Mouse (Mus musculus): ENCODE results near the gene Nr1h2.

Gene Nr1h2

DNA sequence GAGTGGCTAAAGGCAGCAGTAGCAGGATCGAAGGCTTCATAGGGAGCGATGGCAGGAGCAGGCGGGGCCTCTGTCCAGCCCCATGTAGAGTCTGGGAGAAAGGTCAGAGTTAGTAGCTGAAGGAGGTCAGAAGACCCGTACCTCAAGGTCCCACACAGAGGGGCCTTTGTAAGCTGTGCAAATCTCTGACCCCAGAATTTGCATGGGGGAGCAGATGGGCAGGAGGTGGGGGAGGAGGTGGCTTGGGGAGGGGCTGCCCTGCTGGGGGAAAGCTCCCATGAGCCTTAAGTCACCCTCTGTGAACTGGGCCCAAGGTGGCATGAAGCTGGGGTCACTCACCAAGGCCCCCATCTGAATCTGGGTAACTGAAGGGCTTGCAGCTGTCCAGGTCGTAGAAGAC lies 24.2 kb downstream of the Nr1h2 start:
- in situ Hi-C loops (cut with MboI, MseI) = no loop called here

DNA sequence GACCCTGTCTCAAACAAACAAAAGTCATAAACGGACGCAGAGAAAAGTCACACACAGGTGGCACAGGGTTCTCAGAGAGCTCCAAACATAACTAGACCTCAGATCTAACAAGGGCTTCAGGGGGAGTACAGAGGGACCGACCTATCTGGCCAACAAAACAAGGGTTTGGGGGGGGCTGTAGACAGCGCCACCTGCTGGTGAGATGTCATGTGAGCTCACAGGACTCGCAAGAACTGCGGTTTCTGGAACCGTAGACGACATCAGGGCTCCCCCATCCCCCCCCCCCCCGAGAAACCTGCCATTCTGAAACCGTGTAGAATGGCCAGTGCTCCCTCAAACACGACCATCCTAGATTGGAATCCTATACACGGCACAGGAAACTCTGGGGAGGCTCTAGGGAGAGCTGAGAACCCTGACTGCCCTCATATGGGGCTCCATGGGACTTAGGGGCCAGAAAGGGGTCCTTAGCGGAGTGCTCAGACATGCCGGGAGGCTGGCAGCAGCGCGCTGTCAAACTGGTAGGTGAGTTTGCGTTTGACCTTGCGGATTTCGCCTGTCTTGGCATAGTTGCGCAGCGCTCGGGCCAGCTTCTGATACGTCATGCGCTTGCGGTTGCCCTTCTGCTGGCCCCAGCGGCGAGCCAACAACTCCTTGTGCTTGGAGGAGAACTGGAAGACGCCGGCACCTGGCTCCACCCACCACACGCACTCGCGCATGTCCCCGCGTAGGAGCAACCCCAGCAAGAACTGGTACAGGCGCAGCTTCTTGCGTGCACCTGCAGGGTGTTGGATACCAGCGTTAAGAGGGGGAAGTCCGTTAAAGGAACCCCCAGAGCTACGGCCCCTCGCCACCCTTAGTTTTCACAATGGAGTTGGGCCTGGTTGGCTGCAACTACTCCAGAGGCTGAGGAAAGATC lies 26.0 kb downstream of the Nr1h2 start:
- in situ Hi-C loops (cut with MboI, MseI) = no loop called here

DNA sequence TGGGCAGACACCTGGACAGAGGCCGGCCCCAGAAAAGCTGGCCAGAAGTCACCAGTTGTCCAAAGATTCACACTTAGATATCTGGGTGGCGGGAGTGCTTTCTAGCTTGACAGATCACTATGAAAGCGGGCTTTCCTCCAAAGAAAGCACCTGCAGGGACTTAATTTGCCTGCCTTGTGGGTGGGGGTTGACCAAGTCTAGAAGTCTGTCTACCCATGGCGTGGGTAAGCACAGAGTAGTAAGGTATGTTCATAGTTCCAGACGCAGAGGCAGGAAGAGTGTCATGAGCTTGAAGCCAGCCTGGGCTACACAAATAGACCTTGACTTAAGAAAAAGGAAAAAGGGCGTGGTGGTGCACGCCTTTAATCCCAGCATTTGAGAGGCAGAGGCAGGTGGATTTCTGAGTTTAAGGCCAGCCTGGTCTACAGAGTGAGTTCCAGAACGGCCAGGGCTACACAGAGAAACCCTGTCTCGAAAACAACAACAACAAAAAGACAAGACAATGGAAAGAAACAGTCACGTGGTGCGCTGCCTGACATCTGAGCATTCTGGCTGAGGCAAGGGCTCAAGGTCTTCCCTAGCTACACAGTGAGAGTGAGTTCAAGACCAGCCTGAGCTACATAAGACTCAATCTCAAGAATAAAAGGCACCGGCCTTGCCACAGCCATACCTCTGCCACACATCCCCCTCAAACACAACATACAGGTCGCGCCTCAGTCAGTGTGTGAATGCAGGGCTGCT lies 27.2 kb downstream of the Nr1h2 start:
- in situ Hi-C loops (cut with MboI, MseI) = no loop called here

DNA sequence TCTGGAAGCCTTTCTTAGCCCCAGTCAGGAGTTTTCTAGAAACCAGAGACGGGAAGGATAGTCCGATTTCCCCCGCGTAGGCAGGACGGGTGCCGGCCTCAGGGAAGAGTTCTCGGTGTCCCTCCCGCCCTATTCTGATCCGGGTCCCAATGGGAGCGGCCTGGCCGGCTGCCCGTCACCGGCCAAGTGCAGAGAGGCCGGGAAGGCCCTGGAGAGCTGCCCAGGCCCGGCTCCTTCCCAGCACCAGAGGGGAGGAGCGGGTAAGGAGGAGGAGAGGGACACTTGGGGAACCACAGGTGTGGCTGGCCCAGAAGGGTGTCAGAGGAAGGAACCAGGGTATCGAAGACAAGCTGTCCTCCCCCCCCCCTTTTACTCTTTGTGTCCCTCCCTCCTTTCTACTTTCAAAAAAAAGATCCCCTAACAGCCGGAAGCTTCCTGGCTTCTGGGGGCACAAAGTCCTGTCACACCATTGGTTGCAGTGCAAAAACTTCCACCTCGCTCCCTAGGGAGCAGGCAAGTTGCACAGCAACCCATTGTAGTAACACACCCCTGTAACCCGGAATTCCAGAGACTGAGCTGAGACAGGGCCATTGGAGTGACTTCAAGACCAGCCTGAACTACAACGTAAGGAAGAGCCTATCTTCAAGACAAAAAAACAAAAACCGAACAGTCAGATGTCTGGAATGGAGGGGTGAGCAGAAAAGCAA lies 28.5 kb downstream of the Nr1h2 start:
- in situ Hi-C loops (cut with MboI, MseI) = no loop called here

DNA sequence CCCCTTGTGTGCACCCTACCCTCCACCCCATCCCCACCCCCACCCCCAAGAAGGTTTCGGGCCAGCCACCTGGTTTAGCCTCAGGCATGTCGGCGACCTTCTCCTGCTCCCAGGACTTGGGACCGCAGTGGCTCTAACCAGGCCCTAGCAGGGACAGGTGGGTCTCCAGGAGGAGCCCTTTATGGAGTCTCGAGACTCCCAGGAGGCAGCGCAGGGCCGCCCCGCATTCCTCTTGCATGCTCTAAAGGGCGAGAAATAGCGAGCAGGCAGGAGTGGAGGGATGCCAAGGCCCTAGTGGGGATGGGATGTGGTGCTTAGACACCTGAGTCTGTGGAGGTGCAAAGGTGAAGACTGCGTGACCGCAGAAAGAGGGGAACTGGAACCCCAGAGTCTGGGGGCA lies 29.2 kb downstream of the Nr1h2 start, which contains the start of gene Mybpc2:
Gene Mybpc2 (minus strand): TSS at position 155 of the 400 bp plus-strand sequence.
- in situ Hi-C loops (cut with MboI, MseI) = no loop called here

DNA sequence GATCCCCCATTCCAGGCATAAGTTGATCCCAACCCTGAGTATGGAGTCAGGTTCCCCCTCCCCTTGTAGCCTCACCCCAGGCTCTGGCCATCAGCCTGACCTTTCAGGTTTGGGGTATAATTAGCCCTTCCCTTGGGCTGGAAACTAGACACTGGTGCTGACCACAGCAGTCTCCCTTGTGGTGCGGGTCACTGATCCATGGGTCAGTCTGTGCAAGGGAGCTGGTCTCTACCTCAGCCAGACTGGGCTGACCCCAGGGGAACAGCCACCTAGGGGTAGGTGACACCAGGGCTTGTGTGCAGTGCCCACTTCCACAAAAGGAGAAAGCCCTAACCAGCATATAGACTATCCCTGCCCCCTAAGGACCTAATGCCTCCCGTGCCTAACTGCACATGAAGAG lies 30.7 kb downstream of the Nr1h2 start:
- in situ Hi-C loops (cut with MboI, MseI) = no loop called here

DNA sequence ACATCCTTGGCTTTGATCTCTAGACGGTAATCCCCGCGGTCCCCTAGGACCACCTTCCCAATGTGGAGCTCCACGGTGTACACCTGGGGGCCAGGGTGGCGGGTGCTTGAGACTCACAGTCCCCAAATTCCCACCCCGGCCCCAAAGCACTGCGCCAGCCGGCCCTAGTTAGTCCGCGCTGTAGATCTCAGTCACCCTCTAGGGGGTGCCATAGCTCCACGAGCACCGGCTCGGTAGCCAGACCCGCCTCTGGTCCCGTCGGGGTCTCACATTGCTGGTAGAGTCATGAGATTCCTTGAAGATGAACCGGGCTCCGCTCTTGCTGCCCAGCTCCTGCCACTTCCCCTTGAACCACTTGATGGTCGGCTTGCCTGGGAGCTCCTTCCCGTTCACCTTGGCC lies 32.0 kb downstream of the Nr1h2 start:
- in situ Hi-C loops (cut with MboI, MseI) = no loop called here

DNA sequence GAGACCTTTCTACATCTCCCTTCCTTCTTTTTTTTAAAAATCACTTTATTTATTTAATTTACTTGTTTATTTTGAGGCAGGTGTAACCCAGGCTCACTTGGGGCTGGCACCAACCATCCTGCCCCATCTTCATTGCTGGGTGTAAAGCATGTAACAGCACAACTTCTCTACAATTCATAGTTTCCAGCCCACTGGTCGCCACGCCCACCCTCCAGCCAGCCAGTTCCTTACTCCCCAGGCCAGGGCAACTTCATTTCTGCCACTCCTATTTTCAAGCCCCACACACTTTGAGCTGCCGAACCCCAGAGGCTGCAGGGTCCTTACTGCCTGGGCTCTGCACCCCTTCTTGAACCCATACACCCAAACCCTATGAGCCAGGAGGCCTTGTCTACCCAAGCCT lies 32.8 kb downstream of the Nr1h2 start:
- in situ Hi-C loops (cut with MboI, MseI) = no loop called here

DNA sequence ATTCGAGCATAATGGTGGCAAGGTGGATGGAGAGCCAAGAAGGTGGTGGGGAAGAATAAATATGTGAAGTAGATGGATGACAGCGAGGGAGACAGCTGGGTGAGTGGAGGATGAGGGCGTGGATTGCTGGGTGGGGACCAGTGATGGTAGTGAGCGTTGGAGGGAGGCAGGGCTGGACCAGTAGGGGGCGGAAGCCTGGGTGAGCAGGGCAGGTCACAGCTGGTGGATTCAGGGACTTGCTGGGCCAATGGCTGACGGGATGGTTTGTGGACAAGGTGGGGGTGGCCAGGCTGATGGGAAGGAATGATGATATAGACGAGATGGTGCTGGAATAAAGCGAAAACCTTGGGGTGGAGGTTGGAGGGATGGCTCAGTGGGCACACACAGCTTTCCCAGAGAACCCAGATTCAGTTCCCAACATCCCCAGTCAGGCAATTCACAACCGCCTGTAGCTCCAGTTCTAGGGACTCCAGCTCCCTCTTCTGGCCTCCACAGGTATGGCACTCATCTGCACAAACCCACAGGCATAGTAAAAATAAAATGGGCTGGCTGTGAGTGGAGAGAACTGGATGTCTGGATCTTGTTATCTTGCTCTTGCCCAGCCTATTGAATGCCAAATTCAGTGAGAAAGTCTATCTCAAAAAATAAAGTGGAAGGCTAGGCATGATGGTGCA lies 34.4 kb downstream of the Nr1h2 start:
- in situ Hi-C loops (cut with MboI, MseI) = no loop called here

DNA sequence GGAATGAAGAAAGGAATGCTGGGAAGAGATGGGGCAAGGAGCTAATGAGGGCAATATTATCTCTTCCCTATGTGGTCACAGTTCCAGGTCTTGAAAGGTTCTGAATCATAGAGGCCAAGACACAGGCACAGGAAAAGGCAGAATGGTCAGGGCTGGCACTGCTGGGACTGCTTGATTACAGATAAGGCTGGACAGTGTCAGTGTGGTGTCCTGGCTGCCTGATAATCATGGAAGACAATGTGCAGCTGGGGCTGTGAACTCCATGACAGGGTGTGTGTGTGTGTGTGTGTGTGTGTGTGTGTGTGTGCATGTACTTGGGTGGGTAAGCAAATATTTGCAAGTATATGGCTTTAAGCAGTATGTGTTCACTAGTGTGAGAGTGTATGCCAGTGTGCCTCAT lies 46.3 kb downstream of the Nr1h2 start:
- in situ Hi-C loops (cut with MboI, MseI) = no loop called here

DNA sequence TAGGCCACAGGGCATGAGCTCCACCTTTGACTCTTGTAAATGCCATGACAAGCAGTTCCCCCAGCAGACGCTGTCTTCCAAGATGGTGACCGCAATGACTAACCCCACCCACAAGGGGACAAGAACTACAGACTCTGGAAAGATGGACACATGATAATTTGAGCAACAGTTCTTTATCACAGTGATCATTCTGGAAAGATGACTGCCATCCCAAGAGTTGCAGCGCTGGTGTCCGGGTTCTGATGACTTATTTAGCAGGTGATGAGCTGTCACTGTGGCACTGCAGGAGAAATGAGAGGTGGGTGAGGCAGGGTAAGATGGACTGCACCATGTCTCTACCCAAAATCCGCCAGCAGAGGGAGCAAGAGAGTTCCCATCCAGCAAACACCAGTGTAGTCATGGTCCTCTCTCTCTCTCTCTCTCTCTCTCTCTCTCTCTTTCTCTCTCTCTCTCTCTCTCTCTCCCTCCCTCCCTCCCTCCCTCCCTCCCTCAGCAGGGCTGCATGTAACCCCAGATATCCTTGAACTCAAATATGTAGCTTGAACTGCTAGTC lies 52.1 kb downstream of the Nr1h2 start:
- in situ Hi-C loops (cut with MboI, MseI) = no loop called here

DNA sequence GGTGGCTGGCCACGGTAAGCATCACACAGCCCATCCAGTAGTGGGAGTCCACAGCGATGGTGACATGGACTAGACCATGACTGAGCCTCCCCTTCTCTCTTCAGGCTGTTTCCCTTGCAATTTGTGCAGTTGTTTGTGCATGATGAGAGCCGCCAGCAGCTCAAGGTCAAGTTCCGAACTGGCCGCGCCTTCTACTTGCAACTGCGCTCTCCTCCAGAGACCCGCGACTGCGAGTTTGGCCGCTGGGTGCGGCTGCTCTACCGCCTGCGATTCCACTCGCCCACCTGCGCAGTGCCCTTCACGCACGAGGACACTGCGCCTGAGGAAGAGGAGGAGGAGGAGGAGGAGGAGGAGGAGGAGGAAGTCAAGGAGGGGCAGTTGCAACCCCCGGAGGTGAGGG lies 53.7 kb downstream of the Nr1h2 start:
- in situ Hi-C loops (cut with MboI, MseI) = no loop called here
